Mouse (Mus musculus): ENCODE measurements at regions not wholly inside any gene's neighbourhood (a gene's known extent, or its start where the extent isn't known, plus 50 kb on each side); places are given as distances from the start of the nearest gene placed in this dataset.
"Not testable (repeated sequence)": the region's sequence is repeated elsewhere in the genome, so short reads cannot be mapped to it uniquely, and the experiment has no call there.

- Histone ChIP-seq H3K36me3 (ENCODE audit: control insufficient read depth, insufficient read depth, low read length) (no peaks in the 10 kb centered on the region), H3K4me3 (ENCODE audit: control insufficient read depth, insufficient read depth, low read length) (no peak overlapping the region), H3K4me1 (replicated peaks; ENCODE audit: control insufficient read depth, insufficient read depth, low read length) (no peaks in the 10 kb centered on the region), H3K27me3 (ENCODE audit: control insufficient read depth, insufficient read depth, low read length) (no peaks in the 10 kb centered on the region), H3K27ac (ENCODE audit: control insufficient read depth, insufficient read depth, low read length) (no peak overlapping the region)
- TF ChIP-seq POLR2A (IDR thresholded peaks at IDR 0.05; ENCODE audit: control insufficient read depth, extremely low read depth, insufficient read depth, low read length, poor library complexity) (no peak), CTCF (IDR thresholded peaks at IDR 0.05; ENCODE audit: borderline replicate concordance, control insufficient read depth, extremely low read depth, insufficient read depth, low read length, poor library complexity) (no peak)
- DNase-seq, result no peak
- 79% methylated on average over 5 of the region's 5 CpGs for WGBS
Measured at GRCm38 (mm10) chr3:60853773-60854172, 148.8 kb upstream of the P2ry1 start.

DNA sequence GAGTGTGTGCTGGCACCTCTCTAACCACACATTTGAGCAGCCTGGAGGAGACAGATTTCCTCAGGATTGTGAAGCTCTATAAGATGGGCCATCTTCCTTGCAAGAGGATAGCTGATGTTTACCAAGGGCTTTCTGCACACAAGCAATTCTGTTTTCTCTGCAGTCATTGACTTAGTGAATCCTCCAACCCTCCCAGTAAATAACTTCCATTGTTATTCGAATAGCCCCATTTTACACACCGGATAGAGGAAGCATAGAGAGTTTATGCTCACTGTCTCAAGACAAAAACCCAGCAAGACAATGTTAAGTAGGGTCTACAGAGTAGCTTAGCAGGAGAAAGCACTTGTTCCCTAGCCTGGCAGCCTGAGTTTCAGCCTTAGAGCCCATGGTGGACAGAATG is 146.9 kb upstream of the P2ry1 start:
- 92% methylated on average over 2 of the region's 2 CpGs for WGBS
- no peak for TF ChIP-seq POLR2A (IDR thresholded peaks at IDR 0.05; ENCODE audit: control insufficient read depth, extremely low read depth, insufficient read depth, low read length, poor library complexity)
- TF ChIP-seq CTCF (IDR thresholded peaks at IDR 0.05; ENCODE audit: borderline replicate concordance, control insufficient read depth, extremely low read depth, insufficient read depth, low read length, poor library complexity), result no peak
- Histone ChIP-seq H3K36me3 (ENCODE audit: control insufficient read depth, insufficient read depth, low read length) (no peaks in the 10 kb centered on the region), H3K4me3 (ENCODE audit: control insufficient read depth, insufficient read depth, low read length) (no peak overlapping the region), H3K27ac (ENCODE audit: control insufficient read depth, insufficient read depth, low read length) (no peak overlapping the region), H3K4me1 (replicated peaks; ENCODE audit: control insufficient read depth, insufficient read depth, low read length) (no peaks in the 10 kb centered on the region), H3K27me3 (ENCODE audit: control insufficient read depth, insufficient read depth, low read length) (no peaks in the 10 kb centered on the region)
- DNase-seq, result no peak

GRCm38 (mm10) chr3:60858474-60859118 is 144.0 kb upstream of the P2ry1 start:
- DNase-seq, result no peak
- Histone ChIP-seq H3K4me1 (replicated peaks; ENCODE audit: control insufficient read depth, insufficient read depth, low read length) (no peaks in the 10 kb centered on the region), H3K27me3 (ENCODE audit: control insufficient read depth, insufficient read depth, low read length) (no peaks in the 10 kb centered on the region), H3K36me3 (ENCODE audit: control insufficient read depth, insufficient read depth, low read length) (no peaks in the 10 kb centered on the region), H3K27ac (ENCODE audit: control insufficient read depth, insufficient read depth, low read length) (no peak overlapping the region), H3K4me3 (ENCODE audit: control insufficient read depth, insufficient read depth, low read length) (no peak overlapping the region)
- WGBS, result 91% methylated on average over 5 of the region's 5 CpGs
- TF ChIP-seq CTCF (IDR thresholded peaks at IDR 0.05; ENCODE audit: borderline replicate concordance, control insufficient read depth, extremely low read depth, insufficient read depth, low read length, poor library complexity), result no peak
- TF ChIP-seq POLR2A (IDR thresholded peaks at IDR 0.05; ENCODE audit: control insufficient read depth, extremely low read depth, insufficient read depth, low read length, poor library complexity), result no peak

DNA sequence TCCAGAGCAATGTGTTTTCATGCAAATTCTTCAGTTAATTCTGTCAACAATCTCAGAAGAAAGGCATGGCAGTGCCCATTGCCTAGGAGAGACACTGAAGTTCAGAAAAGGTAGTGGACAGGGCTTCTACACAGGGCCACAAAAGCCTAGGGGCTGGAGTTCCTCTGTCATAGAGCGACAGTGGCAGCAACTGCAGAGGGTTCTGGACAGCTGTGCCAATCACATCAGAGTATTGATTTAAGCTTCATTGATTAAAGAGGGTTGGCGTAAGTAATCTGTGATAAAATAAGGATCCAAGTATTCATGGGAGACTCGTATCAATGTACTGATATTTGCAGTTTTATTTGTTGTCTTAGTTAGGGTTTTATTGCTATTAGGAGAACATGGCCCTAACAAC is 143.5 kb upstream of the P2ry1 start:
- Histone ChIP-seq H3K4me1 (replicated peaks; ENCODE audit: control insufficient read depth, insufficient read depth, low read length) (no peaks in the 10 kb centered on the region), H3K27me3 (ENCODE audit: control insufficient read depth, insufficient read depth, low read length) (no peaks in the 10 kb centered on the region), H3K4me3 (ENCODE audit: control insufficient read depth, insufficient read depth, low read length) (no peak overlapping the region), H3K36me3 (ENCODE audit: control insufficient read depth, insufficient read depth, low read length) (no peaks in the 10 kb centered on the region), H3K27ac (ENCODE audit: control insufficient read depth, insufficient read depth, low read length) (no peak overlapping the region)
- TF ChIP-seq POLR2A (IDR thresholded peaks at IDR 0.05; ENCODE audit: control insufficient read depth, extremely low read depth, insufficient read depth, low read length, poor library complexity) (no peak), CTCF (IDR thresholded peaks at IDR 0.05; ENCODE audit: borderline replicate concordance, control insufficient read depth, extremely low read depth, insufficient read depth, low read length, poor library complexity) (no peak)
- no peak for DNase-seq
- WGBS, result 96% methylated on average over 3 of the region's 3 CpGs

DNA sequence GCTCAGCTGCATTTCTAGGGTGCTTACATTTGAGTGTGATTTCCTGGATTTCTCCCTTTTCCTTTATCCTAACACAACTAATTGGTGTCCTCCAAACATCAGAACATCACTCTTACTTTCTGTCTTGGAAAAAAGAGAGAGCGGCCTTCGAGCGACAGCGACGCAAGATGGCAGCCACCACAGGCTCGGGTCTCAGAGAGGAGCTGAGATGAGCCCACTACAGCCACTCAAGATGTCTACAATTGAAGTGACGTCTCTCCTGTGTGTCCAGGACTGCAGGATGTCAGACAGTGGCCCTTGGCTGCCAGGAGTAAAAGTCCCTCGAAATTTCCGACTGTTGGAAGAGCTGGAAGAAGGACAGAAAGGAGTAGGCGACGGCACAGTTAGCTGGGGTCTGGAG is 125.7 kb upstream of the P2ry1 start:
- H3K27me3 ChIP-seq (ENCODE audit: control insufficient read depth, insufficient read depth, low read length); H3K36me3 ChIP-seq (ENCODE audit: control insufficient read depth, insufficient read depth, low read length); H3K4me3 ChIP-seq (ENCODE audit: control insufficient read depth, insufficient read depth, low read length); DNase-seq; H3K4me1 ChIP-seq (replicated peaks; ENCODE audit: control insufficient read depth, insufficient read depth, low read length); H3K27ac ChIP-seq (ENCODE audit: control insufficient read depth, insufficient read depth, low read length): not testable (repeated sequence)
- 98% methylated on average over 11 of the region's 11 CpGs for WGBS

GRCm38 (mm10) chr3:60878880-60879279 is 123.7 kb upstream of the P2ry1 start:
- Histone ChIP-seq H3K27ac (ENCODE audit: control insufficient read depth, insufficient read depth, low read length) (no peak overlapping the region), H3K4me3 (ENCODE audit: control insufficient read depth, insufficient read depth, low read length) (no peak overlapping the region), H3K27me3 (ENCODE audit: control insufficient read depth, insufficient read depth, low read length) (no peaks in the 10 kb centered on the region), H3K4me1 (replicated peaks; ENCODE audit: control insufficient read depth, insufficient read depth, low read length) (no peaks in the 10 kb centered on the region), H3K36me3 (ENCODE audit: control insufficient read depth, insufficient read depth, low read length) (no peaks in the 10 kb centered on the region)
- no peak for DNase-seq
- WGBS, result 96% methylated on average over 3 of the region's 3 CpGs
- TF ChIP-seq CTCF (IDR thresholded peaks at IDR 0.05; ENCODE audit: borderline replicate concordance, control insufficient read depth, extremely low read depth, insufficient read depth, low read length, poor library complexity) (no peak), POLR2A (IDR thresholded peaks at IDR 0.05; ENCODE audit: control insufficient read depth, extremely low read depth, insufficient read depth, low read length, poor library complexity) (no peak)

GRCm38 (mm10) chr3:60884027-60884426 is 118.6 kb upstream of the P2ry1 start:
- WGBS, result 89% methylated on average over 3 of the region's 3 CpGs
- Histone ChIP-seq H3K4me3 (ENCODE audit: control insufficient read depth, insufficient read depth, low read length) (no peak overlapping the region), H3K4me1 (replicated peaks; ENCODE audit: control insufficient read depth, insufficient read depth, low read length) (no peaks in the 10 kb centered on the region), H3K27me3 (ENCODE audit: control insufficient read depth, insufficient read depth, low read length) (no peaks in the 10 kb centered on the region), H3K36me3 (ENCODE audit: control insufficient read depth, insufficient read depth, low read length) (no peaks in the 10 kb centered on the region), H3K27ac (ENCODE audit: control insufficient read depth, insufficient read depth, low read length) (no peak overlapping the region)
- TF ChIP-seq POLR2A (IDR thresholded peaks at IDR 0.05; ENCODE audit: control insufficient read depth, extremely low read depth, insufficient read depth, low read length, poor library complexity) (no peak), CTCF (IDR thresholded peaks at IDR 0.05; ENCODE audit: borderline replicate concordance, control insufficient read depth, extremely low read depth, insufficient read depth, low read length, poor library complexity) (no peak)
- DNase-seq, result no peak

All from thymus, adult 2 months (tissue).